In genomic region chr2:54083861-54084736, GRCm38 (mm10) we compare ENCODE assay signal across 8 mouse cellular contexts. TPM values are rescaled to one million over a fixed set of nuclear protein-coding genes. Genes with fewer than 3 reads are reported as not detected.
DNase-seq lines count a peak whose midpoint lies in the region; ATAC-seq lines count a peak whose summit lies in the region.

No protein-coding gene starts in this region.

- no peak overlapping the region for H3K27ac ChIP-seq in heart, embryonic 11.5 days (ENCODE audit: low read depth, low read length)
- H3K27ac ChIP-seq in forebrain, embryonic 10.5 days, result peak overlapping the region; percentile 89
- peak overlapping the region; percentile 67; the same call in 1 of the 2 replicates for H3K27ac ChIP-seq in midbrain, embryonic 15.5 days

- peak overlapping the region; percentile 50 for H3K4me3 ChIP-seq in heart, embryonic 11.5 days (ENCODE audit: low read depth, low read length)
- peak overlapping the region; percentile 61 for H3K4me3 ChIP-seq in forebrain, embryonic 10.5 days
- peak overlapping the region; percentile 58 for H3K4me3 ChIP-seq in midbrain, embryonic 15.5 days

- ATAC-seq in heart, embryonic 11.5 days (replicated peaks; ENCODE audit: insufficient number of reproducible peaks, low FRiP score, low TSS enrichment), result peak; percentile 24; the same call in 1 of the 2 replicates
- peak; percentile 41 for ATAC-seq in midbrain, embryonic 15.5 days (replicated peaks)

- no peaks in the 10 kb centered on the region for H3K4me1 ChIP-seq in heart, embryonic 11.5 days (ENCODE audit: control insufficient read depth, insufficient read depth, low read length)
- peaks cover 64% of the 10 kb centered on the region for H3K4me1 ChIP-seq in forebrain, embryonic 10.5 days
- peaks cover 15% of the 10 kb centered on the region for H3K4me1 ChIP-seq in midbrain, embryonic 15.5 days

- H3K4me2 ChIP-seq in heart, embryonic 11.5 days, result peak overlapping the region; percentile 92
- peak overlapping the region; percentile 90 for H3K4me2 ChIP-seq in midbrain, embryonic 15.5 days

- H3K9me3 ChIP-seq in heart, embryonic 11.5 days (replicated peaks; ENCODE audit: control insufficient read depth, low read length), result no peaks in the 10 kb centered on the region
- H3K9me3 ChIP-seq in forebrain, embryonic 10.5 days, result no peaks in the 10 kb centered on the region
- H3K9me3 ChIP-seq in midbrain, embryonic 15.5 days, result no peaks in the 10 kb centered on the region

- H3K36me3 ChIP-seq in heart, embryonic 11.5 days (ENCODE audit: control insufficient read depth, insufficient read depth, low read length), result no peaks in the 10 kb centered on the region
- H3K36me3 ChIP-seq in forebrain, embryonic 10.5 days (replicated peaks), result no peaks in the 10 kb centered on the region
- no peaks in the 10 kb centered on the region for H3K36me3 ChIP-seq in midbrain, embryonic 15.5 days (replicated peaks)

- peaks cover 10% of the 10 kb centered on the region for H3K27me3 ChIP-seq in heart, embryonic 11.5 days (ENCODE audit: control insufficient read depth, insufficient read depth, low read length)
- H3K27me3 ChIP-seq in forebrain, embryonic 10.5 days (ENCODE audit: poor library complexity, severe bottlenecking), result peaks cover 50% of the 10 kb centered on the region
- peaks cover 7% of the 10 kb centered on the region; the same call in 1 of the 2 replicates for H3K27me3 ChIP-seq in midbrain, embryonic 15.5 days (replicated peaks)

- 4% methylated on average over 29 of the region's 29 CpGs for WGBS in heart, embryonic 11.5 days (ENCODE audit: insufficient replicate concordance)
- WGBS in forebrain, embryonic 10.5 days, result 2% methylated on average over 29 of the region's 29 CpGs
- 1% methylated on average over 29 of the region's 29 CpGs for WGBS in midbrain, embryonic 15.5 days

- H3K9ac ChIP-seq in heart, embryonic 11.5 days (ENCODE audit: low read depth, low read length), result no peak overlapping the region
- peak overlapping the region; percentile 59 for H3K9ac ChIP-seq in midbrain, embryonic 15.5 days

- no peak for DNase-seq in heart, adult 8-10 months (ENCODE audit: low spot score)
- DNase-seq in ZHBTc4 (ENCODE audit: low read depth, low spot score), result peak; percentile 55
- peak; percentile 71 for DNase-seq in forebrain, embryonic 10.5 days (ENCODE audit: extremely low spot score, low spot score)
- DNase-seq in kidney, postnatal 4 days, result peak; percentile 11 to 30
- no peak for DNase-seq in left cerebral cortex, adult 8-10 months (ENCODE audit: low spot score in 2 of 2)
- no peak for DNase-seq in ovary, postnatal 14 days (ENCODE audit: low spot score)

RNA-seq across cellular contexts. Expression of gene Rprm, which starts 1.3 kb away (rescaled TPM):
- 1.1 and 2.0 TPM in 2 replicates for polyA plus RNA-seq in heart, embryonic 11.5 days (2014; fragmentation: Nextera tagmentation; extraction: Ambion mirVana)
- total RNA-seq in heart, adult 8-10 months (2022), result under 1 TPM in 1 of 4 experiments, not detected in 3; 0.34 TPM
- 46.6 and 47.1 TPM in 2 replicates for polyA plus RNA-seq in forebrain, embryonic 10.5 days (2016; fragmentation: Nextera tagmentation; extraction: Ambion mirVana)
- polyA plus RNA-seq in midbrain, embryonic 15.5 days (2015; fragmentation: Nextera tagmentation; extraction: Ambion mirVana), result 117 and 119 TPM in 2 replicates
- 10 to 100 TPM; 70.8 to 87.5 (median 79.7) TPM for total RNA-seq in left cerebral cortex, adult 8-10 months (2022)

Comparison
In these comparisons a context has a peak if more than half of its experiments do, and no peak if none do; other contexts are left out.
1. DNase-seq: peak in ZHBTc4 (single experiment), forebrain, embryonic 10.5 days (single experiment) and kidney, postnatal 4 days (2 of 2); none in heart, adult 8-10 months (single experiment), left cerebral cortex, adult 8-10 months (0 of 2) and ovary, postnatal 14 days (single experiment).
2. RNA of gene Rprm, which starts 1.3 kb away (polyA plus RNA-seq): 117 to 119 TPM in midbrain, embryonic 15.5 days and 46.6 to 47.1 TPM in forebrain, embryonic 10.5 days; 1.1 to 2.0 TPM in heart, embryonic 11.5 days; every median in the first group is over 10 times any median in the second.
3. Peak in every context shown above with its lines, with median percentiles within 50 percentile points of each other: H3K4me3 ChIP-seq.